Mouse (Mus musculus) limb, embryonic 15.5 days (tissue): ENCODE data around the gene 9130019O22Rik. TPM values are rescaled to one million over a fixed set of nuclear protein-coding genes. Genes with fewer than 3 reads are reported as not detected.
"Not testable (repeated sequence)": the region's sequence is repeated elsewhere in the genome, so short reads cannot be mapped to it uniquely, and the experiment has no call there.

Source experiments
- ATAC-seq: fragments of 200-750 bp; cut with Nextera tagmentation; 2 replicates; pipeline ENCODE4 v1.8.0; 2017; ENCODE audit warnings: low read depth, moderate TSS enrichment; ENCODE audit not compliant: insufficient number of reproducible peaks, low FRiP score, low TSS enrichment
- H3K27ac ChIP-seq: fragments of 300-500 bp; sonication (generic); 2 replicates; pipeline ENCODE4 v1.5.1; 2015; ENCODE audit warnings: moderate library complexity, mild to moderate bottlenecking, inconsistent platforms
- H3K27me3 ChIP-seq: fragments of 300-500 bp; sonication (generic); 2 replicates; pipeline ENCODE4 v1.6.1; 2015; ENCODE audit warnings: inconsistent platforms
- H3K36me3 ChIP-seq: fragments of 300-500 bp; sonication (generic); 2 replicates; pipeline ENCODE4 v1.6.1; 2015; ENCODE audit warnings: inconsistent platforms
- H3K4me1 ChIP-seq: fragments of 300-500 bp; sonication (generic); 2 replicates; pipeline ENCODE4 v1.6.1; 2015; ENCODE audit warnings: inconsistent platforms
- H3K4me2 ChIP-seq: fragments of 300-500 bp; sonication (generic); 2 replicates; pipeline ENCODE4 v1.6.1; 2015; ENCODE audit warnings: mild to moderate bottlenecking, inconsistent platforms
- H3K4me3 ChIP-seq: fragments of 300-500 bp; sonication (generic); 2 replicates; pipeline ENCODE4 v1.5.1; 2015; ENCODE audit warnings: mild to moderate bottlenecking, inconsistent platforms
- H3K9ac ChIP-seq: fragments of 300-500 bp; sonication (generic); 2 replicates; pipeline ENCODE4 v1.6.1; 2015; ENCODE audit warnings: inconsistent platforms
- H3K9me3 ChIP-seq: fragments of 300-500 bp; sonication (generic); 2 replicates; pipeline ENCODE4 v1.6.1; 2016; ENCODE audit warnings: inconsistent platforms
- WGBS: fragments of 180-500 bp; shearing (Covaris S2); methylation state at CpG from one replicate; pipeline ENCODE4 v1.1.7; 2015; 5-methylcytosine and 5-hydroxymethylcytosine counted together
- polyA plus RNA-seq: library from polyadenylated mRNA; unstranded; fragments of >200 nt; fragmentation: Nextera tagmentation; extraction: Ambion mirVana; gene quantifications from 2 replicates; pipeline ENCODE4 v1.2.1, GENCODE M21; 2015

Gene 9130019O22Rik
- polyA plus RNA-seq, 1 experiment from 2014 or later: 5.6 TPM

GRCm38 (mm10) chr7:127371213-127371612, 15.8 kb downstream of the 9130019O22Rik start:
- WGBS: 86% methylated on average over 2 of the region's 2 CpGs
- H3K9ac ChIP-seq: no peak overlapping the region
- ATAC-seq: no peak
- H3K4me2 ChIP-seq: no peak overlapping the region
- no peaks in the 10 kb centered on the region for H3K27me3 ChIP-seq
- H3K36me3 ChIP-seq: peaks cover 11% of the 10 kb centered on the region
- H3K9me3 ChIP-seq: no peaks in the 10 kb centered on the region
- no peak overlapping the region for H3K27ac ChIP-seq
- no peak overlapping the region for H3K4me3 ChIP-seq
- H3K4me1 ChIP-seq: 0 out of 2 replicates have a peak, but pooled peaks cover 2% of the 10 kb centered on the region

GRCm38 (mm10) chr7:127366249-127366648, 20.7 kb downstream of the 9130019O22Rik start:
- peaks cover 7% of the 10 kb centered on the region for H3K4me1 ChIP-seq
- H3K27me3 ChIP-seq: peaks cover 17% of the 10 kb centered on the region; the same call in 1 of the 2 replicates
- H3K4me2 ChIP-seq: no peak overlapping the region
- 53% methylated on average over 3 of the region's 3 CpGs for WGBS
- H3K36me3 ChIP-seq: no peaks in the 10 kb centered on the region
- no peak for ATAC-seq
- no peaks in the 10 kb centered on the region for H3K9me3 ChIP-seq
- no peak overlapping the region for H3K9ac ChIP-seq
- H3K27ac ChIP-seq: no peak overlapping the region
- no peak overlapping the region for H3K4me3 ChIP-seq

- Histone ChIP-seq H3K4me2 (peak overlapping the region; percentile 69), H3K27me3 (peaks cover 30% of the 10 kb centered on the region; the same call in 1 of the 2 replicates), H3K27ac (no peak overlapping the region), H3K4me3 (peak overlapping the region; percentile 35; the same call in 1 of the 2 replicates), H3K36me3 (no peaks in the 10 kb centered on the region), H3K9me3 (no peaks in the 10 kb centered on the region), H3K9ac (no peak overlapping the region), H3K4me1 (peaks cover 7% of the 10 kb centered on the region)
- 57% methylated on average over 4 of the region's 4 CpGs for WGBS
- ATAC-seq: no peak
Measured at GRCm38 (mm10) chr7:127364166-127364565, 22.8 kb downstream of the 9130019O22Rik start.

GRCm38 (mm10) chr7:127363475-127363921, 23.5 kb downstream of the 9130019O22Rik start:
- 3% methylated on average over 24 of the region's 24 CpGs for WGBS
- peak overlapping the region; percentile 35 for H3K4me3 ChIP-seq
- no peak overlapping the region for H3K27ac ChIP-seq
- H3K27me3 ChIP-seq: peaks cover 30% of the 10 kb centered on the region; the same call in 1 of the 2 replicates
- H3K36me3 ChIP-seq: no peaks in the 10 kb centered on the region
- no peaks in the 10 kb centered on the region for H3K9me3 ChIP-seq
- peak overlapping the region; percentile 39 for H3K9ac ChIP-seq
- H3K4me1 ChIP-seq: peaks cover 7% of the 10 kb centered on the region
- no peak for ATAC-seq
- peak overlapping the region; percentile 69 for H3K4me2 ChIP-seq

GRCm38 (mm10) chr7:127362418-127362817, 24.5 kb downstream of the 9130019O22Rik start:
- peak overlapping the region; percentile 17; the same call in 1 of the 2 replicates for H3K4me3 ChIP-seq
- H3K9me3 ChIP-seq, H3K4me2 ChIP-seq: not testable (repeated sequence)

GRCm38 (mm10) chr7:127361449-127361848, 25.5 kb downstream of the 9130019O22Rik start:
- H3K27me3 ChIP-seq: peaks cover 30% of the 10 kb centered on the region; the same call in 1 of the 2 replicates
- no peak for ATAC-seq
- no peak overlapping the region for H3K27ac ChIP-seq
- no peaks in the 10 kb centered on the region for H3K9me3 ChIP-seq
- no peak overlapping the region for H3K4me3 ChIP-seq
- H3K36me3 ChIP-seq: no peaks in the 10 kb centered on the region
- H3K9ac ChIP-seq: no peak overlapping the region
- 36% methylated on average over 9 of the region's 13 CpGs for WGBS
- no peak overlapping the region for H3K4me2 ChIP-seq
- peaks cover 7% of the 10 kb centered on the region for H3K4me1 ChIP-seq

More at GRCm38 (mm10) chr7:127362418-127362817, 24.5 kb downstream of the 9130019O22Rik start:
- H3K27me3 ChIP-seq: peaks cover 30% of the 10 kb centered on the region; the same call in 1 of the 2 replicates
- not testable (repeated sequence) for H3K27ac ChIP-seq, H3K4me1 ChIP-seq, H3K9ac ChIP-seq, H3K36me3 ChIP-seq, ATAC-seq
- WGBS: 18% methylated on average over 13 of the region's 13 CpGs

GRCm38 (mm10) chr7:127360265-127360664, 26.7 kb downstream of the 9130019O22Rik start:
- Histone ChIP-seq H3K4me2 (no peak overlapping the region), H3K9ac (no peak overlapping the region), H3K4me1 (peaks cover 7% of the 10 kb centered on the region), H3K36me3 (no peaks in the 10 kb centered on the region), H3K9me3 (no peaks in the 10 kb centered on the region), H3K27me3 (peaks cover 29% of the 10 kb centered on the region; the same call in 1 of the 2 replicates), H3K4me3 (no peak overlapping the region), H3K27ac (no peak overlapping the region)
- WGBS: 78% methylated on average over 4 of the region's 4 CpGs
- no peak for ATAC-seq

- no peak overlapping the region for H3K4me2 ChIP-seq
- H3K4me1 ChIP-seq: peaks cover 2% of the 10 kb centered on the region
- no peaks in the 10 kb centered on the region for H3K9me3 ChIP-seq
- H3K4me3 ChIP-seq: no peak overlapping the region
- WGBS: 63% methylated on average over 4 of the region's 4 CpGs
- no peak overlapping the region for H3K9ac ChIP-seq
- peaks cover 22% of the 10 kb centered on the region; the same call in 1 of the 2 replicates for H3K27me3 ChIP-seq
- no peak overlapping the region for H3K27ac ChIP-seq
- no peak for ATAC-seq
- no peaks in the 10 kb centered on the region for H3K36me3 ChIP-seq
Measured at GRCm38 (mm10) chr7:127358472-127358871, 28.5 kb downstream of the 9130019O22Rik start.

GRCm38 (mm10) chr7:127357871-127358270, 29.1 kb downstream of the 9130019O22Rik start:
- no peak overlapping the region for H3K4me3 ChIP-seq
- no peaks in the 10 kb centered on the region for H3K9me3 ChIP-seq
- no peak overlapping the region for H3K4me2 ChIP-seq
- H3K27ac ChIP-seq: no peak overlapping the region
- no peak overlapping the region for H3K9ac ChIP-seq
- H3K36me3 ChIP-seq: no peaks in the 10 kb centered on the region
- H3K27me3 ChIP-seq: peaks cover 20% of the 10 kb centered on the region; the same call in 1 of the 2 replicates
- ATAC-seq: no peak
- no peaks in the 10 kb centered on the region for H3K4me1 ChIP-seq
- WGBS: 55% methylated on average over 2 of the region's 2 CpGs

- Histone ChIP-seq H3K9ac (no peak overlapping the region), H3K4me3 (no peak overlapping the region), H3K27ac (no peak overlapping the region), H3K4me1 (no peaks in the 10 kb centered on the region), H3K27me3 (peaks cover 13% of the 10 kb centered on the region; the same call in 1 of the 2 replicates), H3K36me3 (no peaks in the 10 kb centered on the region), H3K9me3 (no peaks in the 10 kb centered on the region), H3K4me2 (no peak overlapping the region)
- 67% methylated on average over 3 of the region's 3 CpGs for WGBS
- ATAC-seq: no peak
Measured at GRCm38 (mm10) chr7:127355796-127356195, 31.2 kb downstream of the 9130019O22Rik start.

GRCm38 (mm10) chr7:127351230-127352004, 35.5 kb downstream of the 9130019O22Rik start:
- Histone ChIP-seq H3K27ac (no peak overlapping the region), H3K36me3 (no peaks in the 10 kb centered on the region), H3K4me1 (peaks cover 3% of the 10 kb centered on the region), H3K27me3 (no peaks in the 10 kb centered on the region), H3K9me3 (no peaks in the 10 kb centered on the region), H3K4me3 (no peak overlapping the region), H3K9ac (no peak overlapping the region), H3K4me2 (no peak overlapping the region)
- ATAC-seq: no peak
- WGBS: 79% methylated on average over 5 of the region's 5 CpGs

- Histone ChIP-seq H3K9me3 (no peaks in the 10 kb centered on the region), H3K27ac (no peak overlapping the region), H3K4me2 (peak overlapping the region; percentile 65), H3K27me3 (no peaks in the 10 kb centered on the region), H3K9ac (no peak overlapping the region), H3K36me3 (peaks cover 20% of the 10 kb centered on the region), H3K4me1 (peaks cover 25% of the 10 kb centered on the region), H3K4me3 (peak overlapping the region; percentile 92)
- 15% methylated on average over 8 of the region's 8 CpGs for WGBS
- ATAC-seq: no peak
Measured at GRCm38 (mm10) chr7:127346676-127347075, 40.3 kb downstream of the 9130019O22Rik start.
